ENCODE assay signal across 19 mouse cellular contexts in the genomic region with DNA sequence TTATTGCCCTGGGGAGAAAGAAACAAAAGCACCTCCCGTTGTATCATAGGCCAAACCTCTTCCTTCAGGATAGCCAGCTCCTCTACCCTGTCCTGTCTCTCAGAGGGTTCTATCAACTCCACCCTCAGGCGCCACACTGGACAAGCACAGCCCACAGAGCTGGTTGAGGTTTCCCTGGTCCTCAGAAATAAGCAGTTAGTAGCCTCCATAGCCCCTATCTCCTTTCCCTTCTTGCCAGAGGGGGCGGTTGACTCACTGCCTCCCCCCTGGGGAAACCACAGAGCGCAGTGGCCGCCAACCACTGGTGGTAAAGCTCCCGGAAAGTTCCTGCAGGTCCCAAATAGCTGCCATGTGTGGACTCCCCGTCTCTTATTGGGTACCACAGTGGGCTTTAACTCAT.
"Had no signal": no experiment of that assay in that cellular context is flagged by ENCODE, and none has a peak within 500 bp of the region (broad histone marks: within the 10 kb centered on the region; RNA-seq: fewer than 3 reads in every experiment).

No protein-coding gene starts in this region.

- H3K4me3 ChIP-seq: limb, embryonic 10.5 days; limb, embryonic 13.5 days; liver, embryonic 13.5 days; midbrain, embryonic 12.5 days; midbrain, embryonic 15.5 days; neural tube, embryonic 12.5 days; neural tube, embryonic 15.5 days; stomach, embryonic 15.5 days had no signal

- H3K27me3 ChIP-seq: limb, embryonic 13.5 days; liver, embryonic 13.5 days; midbrain, embryonic 12.5 days; midbrain, embryonic 15.5 days; neural tube, embryonic 12.5 days; neural tube, embryonic 15.5 days; stomach, embryonic 15.5 days had no signal

- H3K36me3 ChIP-seq: limb, embryonic 10.5 days; limb, embryonic 13.5 days; liver, embryonic 13.5 days; midbrain, embryonic 12.5 days; midbrain, embryonic 15.5 days; neural tube, embryonic 12.5 days; neural tube, embryonic 15.5 days; stomach, embryonic 15.5 days had no signal

- DNase-seq: kidney, adult 18-20 months; kidney, adult 9 months; kidney, postnatal 14 days; kidney, postnatal 4 days; liver, embryonic 13.5 days; lung, embryonic 14.5 days; retina, postnatal 1 day; right cerebral cortex, postnatal 25 days; spleen, adult 18-20 months; thymus, postnatal 25 days had no signal

- H3K4me2 ChIP-seq: limb, embryonic 13.5 days; liver, embryonic 13.5 days; lung, embryonic 14.5 days; midbrain, embryonic 12.5 days; midbrain, embryonic 15.5 days; neural tube, embryonic 12.5 days; neural tube, embryonic 15.5 days; stomach, embryonic 15.5 days had no signal

- H3K9ac ChIP-seq: limb, embryonic 13.5 days; liver, embryonic 13.5 days; lung, embryonic 14.5 days; midbrain, embryonic 12.5 days; midbrain, embryonic 15.5 days; neural tube, embryonic 12.5 days; neural tube, embryonic 15.5 days; stomach, embryonic 15.5 days had no signal

- H3K27ac ChIP-seq: limb, embryonic 10.5 days; limb, embryonic 13.5 days; liver, embryonic 13.5 days; midbrain, embryonic 12.5 days; midbrain, embryonic 15.5 days; neural tube, embryonic 12.5 days; neural tube, embryonic 15.5 days; stomach, embryonic 15.5 days had no signal

- H3K4me1 ChIP-seq: limb, embryonic 10.5 days; limb, embryonic 13.5 days; liver, embryonic 13.5 days; midbrain, embryonic 15.5 days; neural tube, embryonic 15.5 days; stomach, embryonic 15.5 days had no signal

- ATAC-seq: intestine, embryonic 16.5 days; lung, postnatal 0 days; midbrain, embryonic 15.5 days had no signal

- H3K9me3 ChIP-seq: limb, embryonic 10.5 days; limb, embryonic 13.5 days; liver, embryonic 13.5 days; midbrain, embryonic 12.5 days; midbrain, embryonic 15.5 days; neural tube, embryonic 12.5 days; neural tube, embryonic 15.5 days; stomach, embryonic 15.5 days had no signal
